Mouse (Mus musculus) kidney, postnatal 0 days (tissue): ENCODE results near the gene Tm6sf2. TPM values are rescaled to one million over a fixed set of nuclear protein-coding genes. Genes with fewer than 3 reads are reported as not detected.

Experiments used
- ATAC-seq: fragments of 200-750 bp; cut with Nextera tagmentation; replicated peaks from 2 replicates; pipeline ENCODE4 v1.8.0; 2017; ENCODE audit warnings: low read depth, moderate number of reproducible peaks, moderate TSS enrichment, moderate library complexity; ENCODE audit not compliant: low FRiP score
- DNase-seq: peaks from one replicate; pipeline ENCODE4 v3.0.0-alpha.2; 2016; ENCODE audit warnings: low spot score
- H3K27ac ChIP-seq: fragments of 300-500 bp; sonication (generic); 2 replicates; pipeline ENCODE4 v1.5.1; 2014; ENCODE audit warnings: mild to moderate bottlenecking
- H3K27me3 ChIP-seq: fragments of 300-500 bp; sonication (generic); 2 replicates; pipeline ENCODE4 v1.6.1; 2014; ENCODE audit warnings: low read length, mixed read lengths; ENCODE audit not compliant: insufficient read depth
- H3K36me3 ChIP-seq: fragments of 300-500 bp; sonication (generic); 2 replicates; pipeline ENCODE4 v1.6.1; 2014; ENCODE audit warnings: low read length, mixed read lengths; ENCODE audit not compliant: insufficient read depth
- H3K4me1 ChIP-seq: fragments of 300-500 bp; sonication (generic); replicated peaks from 2 replicates; pipeline ENCODE4 v1.6.1; 2014; ENCODE audit warnings: antibody characterized with exemption, low read length, mixed read lengths; ENCODE audit not compliant: insufficient read depth
- H3K4me2 ChIP-seq: fragments of 300-500 bp; sonication (generic); 2 replicates; pipeline ENCODE4 v1.6.1; 2014; ENCODE audit warnings: mild to moderate bottlenecking, low read length, moderate library complexity, mixed read lengths
- H3K4me3 ChIP-seq: fragments of 300-500 bp; sonication (generic); replicated peaks from 2 replicates; pipeline ENCODE4 v1.5.1; 2014; ENCODE audit warnings: low read depth, low read length
- H3K9ac ChIP-seq: fragments of 300-500 bp; sonication (generic); 2 replicates; pipeline ENCODE4 v1.6.1; 2014; ENCODE audit warnings: low read depth, low read length
- H3K9me3 ChIP-seq: fragments of 300-500 bp; sonication (generic); replicated peaks from 2 replicates; pipeline ENCODE4 v1.6.1; 2016; ENCODE audit warnings: low read length, inconsistent platforms, mixed read lengths
- CTCF ChIP-seq: IDR thresholded peaks from 2 replicates; pipeline ENCODE4 v1.5.1; 2016; ENCODE audit warnings: antibody characterized with exemption, low read depth, mild to moderate bottlenecking, moderate library complexity
- WGBS: fragments of 180-500 bp; shearing (Covaris S2); extraction: QIAGEN DNeasy Blood & Tissue Kit; methylation state at CpG from one replicate; pipeline ENCODE4 v1.1.7; 2014; 5-methylcytosine and 5-hydroxymethylcytosine counted together
- polyA plus RNA-seq: library from polyadenylated mRNA; unstranded; fragments of >200 nt; fragmentation: Nextera tagmentation; extraction: Ambion mirVana; gene quantifications from 2 replicates; pipeline ENCODE4 v1.2.1, GENCODE M21; 2015

Tm6sf2 gene
- polyA plus RNA-seq, 1 experiment from 2014 or later: 0.71 TPM

GRCm38 (mm10) chr8:70104506-70104905 is 31.8 kb downstream of the Tm6sf2 start:
- Histone ChIP-seq H3K27ac (no peak overlapping the region), H3K9me3 (no peaks in the 10 kb centered on the region), H3K27me3 (no peaks in the 10 kb centered on the region), H3K4me1 (no peaks in the 10 kb centered on the region), H3K4me2 (no peak overlapping the region), H3K4me3 (no peak overlapping the region), H3K9ac (no peak overlapping the region), H3K36me3 (no peaks in the 10 kb centered on the region)
- DNase-seq (peak; percentile 54), ATAC-seq (peak; percentile 68; the same call in 1 of the 2 replicates)
- 15% methylated on average over 6 of the region's 6 CpGs for WGBS
- peak; percentile 68 for TF ChIP-seq CTCF

GRCm38 (mm10) chr8:70104922-70105321 is 32.2 kb downstream of the Tm6sf2 start:
- no peak for TF ChIP-seq CTCF

GRCm38 (mm10) chr8:70110451-70110850 is 37.7 kb downstream of the Tm6sf2 start:
- no peak for ATAC-seq
- Histone ChIP-seq H3K4me3 (no peak overlapping the region), H3K9me3 (no peaks in the 10 kb centered on the region), H3K36me3 (no peaks in the 10 kb centered on the region), H3K4me1 (no peaks in the 10 kb centered on the region), H3K9ac (no peak overlapping the region), H3K27ac (no peak overlapping the region), H3K4me2 (no peak overlapping the region), H3K27me3 (peaks cover 32% of the 10 kb centered on the region)
- DNase-seq: no peak
- WGBS: 91% methylated on average over 2 of the region's 2 CpGs
- TF ChIP-seq CTCF: no peak

More at GRCm38 (mm10) chr8:70104922-70105321, 32.2 kb downstream of the Tm6sf2 start:
- no peaks in the 10 kb centered on the region for H3K4me1 ChIP-seq
- H3K9me3 ChIP-seq: no peaks in the 10 kb centered on the region
- no peaks in the 10 kb centered on the region for H3K36me3 ChIP-seq
- H3K9ac ChIP-seq: no peak overlapping the region
- DNase-seq: no peak
- no peak overlapping the region for H3K4me2 ChIP-seq
- no peak overlapping the region for H3K27ac ChIP-seq
- 71% methylated on average over 7 of the region's 7 CpGs for WGBS
- H3K27me3 ChIP-seq: no peaks in the 10 kb centered on the region
- ATAC-seq: no peak
- no peak overlapping the region for H3K4me3 ChIP-seq

- H3K4me3 ChIP-seq: no peak overlapping the region
- 48% methylated on average over 23 of the region's 23 CpGs for WGBS
- no peaks in the 10 kb centered on the region for H3K4me1 ChIP-seq
- no peaks in the 10 kb centered on the region for H3K9me3 ChIP-seq
- H3K9ac ChIP-seq: no peak overlapping the region
- H3K36me3 ChIP-seq: no peaks in the 10 kb centered on the region
- H3K4me2 ChIP-seq: no peak overlapping the region
- H3K27ac ChIP-seq: no peak overlapping the region
- H3K27me3 ChIP-seq: peaks cover 32% of the 10 kb centered on the region
- ATAC-seq: no peak
- DNase-seq: no peak
- TF ChIP-seq CTCF: no peak
Observed at GRCm38 (mm10) chr8:70111192-70111795, 38.6 kb downstream of the Tm6sf2 start.

- DNase-seq: no peak
- Histone ChIP-seq H3K4me2 (no peak overlapping the region), H3K36me3 (no peaks in the 10 kb centered on the region)
Observed at GRCm38 (mm10) chr8:70112401-70113016, 39.8 kb downstream of the Tm6sf2 start.

GRCm38 (mm10) chr8:70114488-70114887 is 41.8 kb downstream of the Tm6sf2 start:
- Histone ChIP-seq H3K27ac (no peak overlapping the region), H3K4me3 (no peak overlapping the region), H3K9me3 (no peaks in the 10 kb centered on the region), H3K9ac (no peak overlapping the region), H3K36me3 (no peaks in the 10 kb centered on the region), H3K4me1 (no peaks in the 10 kb centered on the region), H3K4me2 (no peak overlapping the region), H3K27me3 (peaks cover 45% of the 10 kb centered on the region)
- DNase-seq: no peak
- WGBS: 24% methylated on average over 6 of the region's 6 CpGs
- ATAC-seq: no peak
- no peak for TF ChIP-seq CTCF

More at GRCm38 (mm10) chr8:70112401-70113016, 39.8 kb downstream of the Tm6sf2 start:
- no peaks in the 10 kb centered on the region for H3K9me3 ChIP-seq
- no peak for ATAC-seq
- 0 out of 2 replicates have a peak overlapping the region, but pooled peaks have one; percentile 2 for H3K4me3 ChIP-seq
- no peak overlapping the region for H3K9ac ChIP-seq
- H3K27ac ChIP-seq: no peak overlapping the region
- peaks cover 32% of the 10 kb centered on the region for H3K27me3 ChIP-seq
- TF ChIP-seq CTCF: no peak
- 6% methylated on average over 43 of the region's 43 CpGs for WGBS
- no peaks in the 10 kb centered on the region for H3K4me1 ChIP-seq
